ENCODE assay signal across 9 mouse cellular contexts in the genomic region with DNA sequence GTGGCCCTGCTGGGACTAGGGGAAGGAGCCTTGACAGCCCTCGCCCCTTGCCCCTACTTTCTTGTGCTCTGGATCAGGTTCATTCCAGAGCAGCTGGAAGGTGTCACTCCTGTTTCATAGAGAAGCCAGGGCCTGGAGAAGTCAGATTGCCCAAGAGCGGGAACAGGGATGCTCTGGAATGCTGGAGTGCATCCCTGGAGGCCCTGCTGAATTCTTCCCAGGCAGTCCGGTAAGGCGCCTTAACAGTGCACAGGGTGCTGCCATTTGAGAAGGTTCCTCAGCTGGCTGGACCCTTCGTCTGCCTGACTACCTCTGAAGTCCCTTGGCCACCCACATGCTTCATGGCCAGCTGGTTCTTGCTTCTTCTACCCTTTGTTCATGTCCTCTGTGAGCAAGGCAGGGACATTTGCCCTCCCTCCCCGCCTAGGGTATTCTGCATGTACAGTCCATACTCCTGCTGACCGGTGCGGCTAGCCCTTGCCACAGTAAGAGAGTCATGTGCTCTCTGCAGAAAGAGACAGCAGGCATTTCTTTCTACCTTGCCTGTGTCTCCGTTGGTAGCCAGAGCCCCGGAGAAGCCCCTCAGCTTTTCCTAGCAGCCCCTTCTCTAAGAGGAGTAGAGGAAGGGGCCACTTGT.
A peak's percentile ranks its signal among the peaks of the same experiment; 100 is the strongest.
DNase-seq lines count a peak whose midpoint lies in the region; ATAC-seq lines count a peak whose summit lies in the region.
"Had no signal": no experiment of that assay in that cellular context is flagged by ENCODE, and none has a peak within 500 bp of the region (broad histone marks: within the 10 kb centered on the region; RNA-seq: fewer than 3 reads in every experiment).

No protein-coding gene starts in this region.

- no peaks in the 10 kb centered on the region for H3K36me3 ChIP-seq in kidney, embryonic 14.5 days (ENCODE audit: control insufficient read depth, insufficient read depth, low read length)
- no peaks in the 10 kb centered on the region for H3K36me3 ChIP-seq in forebrain, embryonic 10.5 days (replicated peaks)
- no peaks in the 10 kb centered on the region for H3K36me3 ChIP-seq in intestine, embryonic 16.5 days (ENCODE audit: control insufficient read depth, insufficient read depth, low read length)
- H3K36me3 ChIP-seq in neural tube, embryonic 15.5 days: no peaks in the 10 kb centered on the region

- no peaks in the 10 kb centered on the region for H3K27me3 ChIP-seq in kidney, embryonic 14.5 days (ENCODE audit: control insufficient read depth, insufficient read depth, low read length)
- peaks cover 42% of the 10 kb centered on the region for H3K27me3 ChIP-seq in forebrain, embryonic 10.5 days (ENCODE audit: poor library complexity, severe bottlenecking)
- H3K27me3 ChIP-seq in intestine, embryonic 16.5 days (replicated peaks; ENCODE audit: control insufficient read depth, insufficient read depth, low read length): no peaks in the 10 kb centered on the region
- no peaks in the 10 kb centered on the region for H3K27me3 ChIP-seq in neural tube, embryonic 15.5 days (replicated peaks)

- WGBS in kidney, embryonic 14.5 days: 25% methylated on average over 10 of the region's 10 CpGs
- 46% methylated on average over 10 of the region's 10 CpGs for WGBS in forebrain, embryonic 10.5 days
- 37% methylated on average over 10 of the region's 10 CpGs for WGBS in intestine, embryonic 16.5 days
- WGBS in neural tube, embryonic 15.5 days: 57% methylated on average over 10 of the region's 10 CpGs

- no peak overlapping the region for H3K4me3 ChIP-seq in kidney, embryonic 14.5 days (ENCODE audit: low read length)
- no peak overlapping the region for H3K4me3 ChIP-seq in forebrain, embryonic 10.5 days
- H3K4me3 ChIP-seq in intestine, embryonic 16.5 days (ENCODE audit: low read length): no peak overlapping the region
- H3K4me3 ChIP-seq in neural tube, embryonic 15.5 days (replicated peaks): no peak overlapping the region

- H3K4me1 ChIP-seq in kidney, embryonic 14.5 days (ENCODE audit: control insufficient read depth, insufficient read depth, low read length): peaks cover 22% of the 10 kb centered on the region
- H3K4me1 ChIP-seq in forebrain, embryonic 10.5 days: peaks cover 41% of the 10 kb centered on the region
- H3K4me1 ChIP-seq in intestine, embryonic 16.5 days (ENCODE audit: control insufficient read depth, insufficient read depth, low read length): peaks cover 23% of the 10 kb centered on the region
- H3K4me1 ChIP-seq in neural tube, embryonic 15.5 days: peaks cover 24% of the 10 kb centered on the region

- no peak overlapping the region for H3K9ac ChIP-seq in kidney, embryonic 14.5 days (ENCODE audit: low read depth, low read length)
- H3K9ac ChIP-seq in intestine, embryonic 16.5 days (ENCODE audit: low read depth, low read length): 0 out of 2 replicates have a peak overlapping the region, but pooled peaks have one; percentile 6
- no peak overlapping the region for H3K9ac ChIP-seq in neural tube, embryonic 15.5 days (replicated peaks)

- H3K27ac ChIP-seq in kidney, embryonic 14.5 days (ENCODE audit: low read depth, low read length): 0 out of 2 replicates have a peak overlapping the region, but pooled peaks have one; percentile 14
- H3K27ac ChIP-seq in forebrain, embryonic 10.5 days: peak overlapping the region; percentile 71
- peak overlapping the region; percentile 4; the same call in 1 of the 2 replicates for H3K27ac ChIP-seq in intestine, embryonic 16.5 days (ENCODE audit: low read length)
- no peak overlapping the region for H3K27ac ChIP-seq in neural tube, embryonic 15.5 days (replicated peaks)

- H3K9me3 ChIP-seq in kidney, embryonic 14.5 days (ENCODE audit: control insufficient read depth, low read length): no peaks in the 10 kb centered on the region
- no peaks in the 10 kb centered on the region for H3K9me3 ChIP-seq in forebrain, embryonic 10.5 days
- no peaks in the 10 kb centered on the region for H3K9me3 ChIP-seq in intestine, embryonic 16.5 days (ENCODE audit: control insufficient read depth, low read length)
- no peaks in the 10 kb centered on the region; the same call in 1 of the 2 replicates for H3K9me3 ChIP-seq in neural tube, embryonic 15.5 days (replicated peaks)

- no peak for DNase-seq in kidney, postnatal 25 days
- peak; percentile 30 for DNase-seq in forebrain, embryonic 10.5 days (ENCODE audit: extremely low spot score, low spot score)
- DNase-seq in c-Kit-positive CD71-positive TER-119-positive erythroid progenitor cells, embryonic 14.5 days (ENCODE audit: low spot score): no peak
- DNase-seq: lung, postnatal 4 days had no signal

- no peak overlapping the region for H3K4me2 ChIP-seq in kidney, embryonic 14.5 days (replicated peaks; ENCODE audit: low read depth, low read length)
- H3K4me2 ChIP-seq in intestine, embryonic 16.5 days (ENCODE audit: low read depth, low read length): no peak overlapping the region
- no peak overlapping the region for H3K4me2 ChIP-seq in neural tube, embryonic 15.5 days

- peak; percentile 36; the same call in 1 of the 2 replicates for ATAC-seq in kidney, embryonic 14.5 days (ENCODE audit: low FRiP score, low TSS enrichment)
- ATAC-seq in intestine, embryonic 16.5 days: no peak
- peak; percentile 31; the same call in 1 of the 2 replicates for ATAC-seq in neural tube, embryonic 15.5 days (ENCODE audit: low FRiP score)
- ATAC-seq in CD4-positive, CD25-positive, alpha-beta regulatory T cell, adult 4 months: no peak
- no peak for ATAC-seq in megakaryocyte progenitor cell, adult 5-6 weeks (replicated peaks; ENCODE audit: poor library complexity)

Comparison
In these comparisons a context has a peak if more than half of its experiments do, and no peak if none do; other contexts are left out.
1. ATAC-seq: peak in kidney, embryonic 14.5 days (single experiment) and neural tube, embryonic 15.5 days (single experiment); none in intestine, embryonic 16.5 days (single experiment), CD4-positive, CD25-positive, alpha-beta regulatory T cell, adult 4 months (single experiment) and megakaryocyte progenitor cell, adult 5-6 weeks (single experiment).